Mouse (Mus musculus): Measurements from ENCODE around the gene Setdb2.

DNA sequence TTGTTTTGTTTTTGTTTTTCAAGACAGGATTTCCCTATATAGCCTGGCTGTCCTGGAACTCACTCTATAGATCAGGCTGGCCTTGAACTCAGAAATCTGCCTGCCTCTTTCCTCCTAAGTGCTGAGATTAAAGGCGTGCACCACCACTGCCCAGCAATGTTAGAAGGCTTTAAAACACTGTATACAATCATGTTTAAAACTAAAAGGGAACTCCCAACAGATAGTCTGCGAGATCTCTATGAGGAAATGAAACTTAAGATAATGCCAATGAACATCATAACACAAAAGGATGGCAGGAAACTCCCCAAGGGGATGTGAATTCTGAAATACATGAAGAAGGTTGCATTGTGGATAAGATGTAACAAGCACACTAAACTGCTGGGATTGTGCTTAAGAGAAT is 2.2 kb downstream of the Setdb2 start:
- TF ChIP-seq POLR2A (IDR thresholded peaks at IDR 0.05; ENCODE audit: low read depth, low read length) (no peak), CTCF (IDR thresholded peaks at IDR 0.05; ENCODE audit: extremely low read depth, insufficient read depth, insufficient read length, insufficient replicate concordance) (no peak)
